Mouse (Mus musculus): Measurements from ENCODE around the gene Cass4. TPM values are rescaled to one million over a fixed set of nuclear protein-coding genes. Genes with fewer than 3 reads are reported as not detected.

Gene Cass4
- polyA plus RNA-seq (2014; fragmentation: Nextera tagmentation; extraction: Ambion mirVana), result 0.13 and 0.32 TPM in 2 replicates

DNA sequence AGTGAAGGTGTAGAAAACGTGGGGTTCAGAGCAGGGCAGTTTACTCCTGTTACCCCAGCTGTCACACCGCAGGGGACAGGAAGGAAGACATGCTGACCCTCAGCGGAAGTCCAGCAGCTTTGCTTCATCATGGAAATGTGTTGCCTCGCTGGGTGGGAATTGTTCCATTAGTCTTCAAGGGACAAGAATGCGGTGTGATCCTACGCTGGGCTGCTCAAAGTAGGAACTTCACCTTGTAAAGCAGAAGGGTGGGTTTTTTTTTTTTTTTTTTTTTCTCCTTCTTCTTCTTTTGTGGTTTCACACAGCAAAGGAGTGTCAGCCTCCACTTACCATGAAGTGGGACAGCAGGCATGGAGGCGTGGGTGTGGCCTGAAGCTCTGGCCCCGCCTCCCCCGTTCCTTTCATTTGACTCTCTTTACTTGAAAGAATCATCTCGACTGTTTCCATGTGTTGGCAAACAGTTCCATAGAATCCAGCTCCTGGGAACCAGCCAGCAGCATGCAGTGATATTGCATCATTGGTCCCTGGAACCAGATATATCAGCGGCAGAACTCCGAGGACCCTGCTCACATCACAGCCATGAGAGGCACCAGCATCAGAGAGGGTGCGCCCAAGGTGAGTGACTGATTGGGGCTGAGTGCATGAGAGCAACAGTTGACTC lies at the start of gene Cass4:
Cass4 (plus strand) TSS at position 404 of the 661 bp plus-strand sequence.
- no peaks in the 10 kb centered on the region for H3K27me3 ChIP-seq (ENCODE audit: control insufficient read depth, insufficient read depth, low read length)
- no peaks in the 10 kb centered on the region for H3K36me3 ChIP-seq (ENCODE audit: control insufficient read depth, insufficient read depth, low read length)
- H3K4me1 ChIP-seq (ENCODE audit: control insufficient read depth, insufficient read depth, low read length), result no peaks in the 10 kb centered on the region
- no peak within 1 kb of the TSS for H3K4me3 ChIP-seq (ENCODE audit: low read depth, low read length)
- no peak for ATAC-seq (ENCODE audit: insufficient number of reproducible peaks, insufficient read depth, low FRiP score, low read depth)
- 21% methylated on average over 13 of the region's 13 CpGs for WGBS
- no peak within 1 kb of the TSS for H3K27ac ChIP-seq (ENCODE audit: low read length)
- no peak within 1 kb of the TSS for H3K4me2 ChIP-seq (replicated peaks; ENCODE audit: low read depth, low read length)
- H3K9me3 ChIP-seq (ENCODE audit: control insufficient read depth, low read depth, low read length), result no peaks in the 10 kb centered on the region
- H3K9ac ChIP-seq (replicated peaks; ENCODE audit: low read depth, low read length), result no peak within 1 kb of the TSS

DNA sequence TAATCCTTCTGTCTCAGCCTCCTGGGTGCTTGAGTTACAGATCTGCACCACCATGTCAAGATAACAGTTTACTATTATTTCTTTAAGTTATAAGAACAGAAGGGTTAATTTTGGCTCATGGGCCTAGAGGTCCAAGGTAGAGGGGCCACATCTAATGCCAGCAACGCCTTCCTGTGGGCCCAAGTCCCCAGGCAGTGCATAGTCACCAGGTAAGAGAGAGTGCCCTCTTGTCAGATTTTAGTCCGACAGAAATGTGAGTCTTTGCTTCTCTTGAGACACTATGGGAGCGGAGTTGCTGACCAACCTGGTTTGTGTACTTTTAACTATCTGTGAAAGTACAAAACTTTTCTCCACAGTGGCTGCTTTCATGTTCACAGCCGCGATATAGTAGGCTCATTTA lies 48.9 kb upstream of the Cass4 start:
- H3K27ac ChIP-seq (ENCODE audit: low read length), result peak overlapping the region; percentile 48
- no peak for ATAC-seq (ENCODE audit: insufficient number of reproducible peaks, insufficient read depth, low FRiP score, low read depth)
- no peaks in the 10 kb centered on the region for H3K27me3 ChIP-seq (ENCODE audit: control insufficient read depth, insufficient read depth, low read length)
- H3K4me2 ChIP-seq (replicated peaks; ENCODE audit: low read depth, low read length), result peak overlapping the region; percentile 39
- H3K9me3 ChIP-seq (ENCODE audit: control insufficient read depth, low read depth, low read length), result peaks cover 3% of the 10 kb centered on the region; the same call in 1 of the 2 replicates
- peaks cover 4% of the 10 kb centered on the region; the same call in 1 of the 2 replicates for H3K4me1 ChIP-seq (ENCODE audit: control insufficient read depth, insufficient read depth, low read length)
- peak overlapping the region; percentile 53; the same call in 1 of the 2 replicates for H3K4me3 ChIP-seq (ENCODE audit: low read depth, low read length)
- H3K9ac ChIP-seq (replicated peaks; ENCODE audit: low read depth, low read length), result no peak overlapping the region
- WGBS, result 32% methylated on average over 5 of the region's 5 CpGs
- H3K36me3 ChIP-seq (ENCODE audit: control insufficient read depth, insufficient read depth, low read length), result no peaks in the 10 kb centered on the region

DNA sequence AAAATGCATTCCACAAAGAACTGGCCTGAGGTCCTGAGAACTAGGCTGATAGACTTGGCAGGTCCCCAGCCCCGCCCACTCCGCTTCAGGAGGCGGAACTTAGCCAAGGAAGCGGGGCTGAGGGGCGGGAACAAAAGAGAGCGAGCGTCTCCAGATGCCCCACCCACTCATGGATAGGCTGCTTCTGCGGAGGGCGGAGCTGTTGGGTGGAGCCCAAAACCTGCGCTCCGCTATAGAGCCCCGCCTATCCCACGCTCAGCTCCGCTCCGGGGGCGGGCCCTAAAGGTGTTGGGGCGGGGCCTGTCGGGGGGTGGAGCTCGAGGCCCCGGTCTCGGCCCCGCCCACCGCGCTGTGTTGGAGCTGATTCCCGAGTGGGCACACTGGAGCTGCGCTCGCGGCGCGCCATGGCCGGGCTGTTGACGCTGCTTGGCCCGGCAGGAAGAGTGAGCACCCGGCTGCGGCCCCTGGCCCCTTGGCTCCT lies 48.3 kb upstream of the Cass4 start, which contains the start of gene Fam210b:
Fam210b (plus strand) TSS at position 308 of the 481 bp plus-strand sequence.
- Histone ChIP-seq H3K4me1 (ENCODE audit: control insufficient read depth, insufficient read depth, low read length) (peaks cover 4% of the 10 kb centered on the region; the same call in 1 of the 2 replicates), H3K4me2 (replicated peaks; ENCODE audit: low read depth, low read length) (peak within 1 kb of the TSS; percentile 98), H3K36me3 (ENCODE audit: control insufficient read depth, insufficient read depth, low read length) (no peaks in the 10 kb centered on the region), H3K9ac (replicated peaks; ENCODE audit: low read depth, low read length) (peak within 1 kb of the TSS; percentile 45; the same call in 1 of the 2 replicates), H3K4me3 (ENCODE audit: low read depth, low read length) (peak within 1 kb of the TSS; percentile 53), H3K9me3 (ENCODE audit: control insufficient read depth, low read depth, low read length) (peaks cover 3% of the 10 kb centered on the region; the same call in 1 of the 2 replicates), H3K27me3 (ENCODE audit: control insufficient read depth, insufficient read depth, low read length) (no peaks in the 10 kb centered on the region), H3K27ac (ENCODE audit: low read length) (peak within 1 kb of the TSS; percentile 48)
- peak; percentile 96 for ATAC-seq (ENCODE audit: insufficient number of reproducible peaks, insufficient read depth, low FRiP score, low read depth)
- under 1% methylated on average over 34 of the region's 35 CpGs for WGBS

DNA sequence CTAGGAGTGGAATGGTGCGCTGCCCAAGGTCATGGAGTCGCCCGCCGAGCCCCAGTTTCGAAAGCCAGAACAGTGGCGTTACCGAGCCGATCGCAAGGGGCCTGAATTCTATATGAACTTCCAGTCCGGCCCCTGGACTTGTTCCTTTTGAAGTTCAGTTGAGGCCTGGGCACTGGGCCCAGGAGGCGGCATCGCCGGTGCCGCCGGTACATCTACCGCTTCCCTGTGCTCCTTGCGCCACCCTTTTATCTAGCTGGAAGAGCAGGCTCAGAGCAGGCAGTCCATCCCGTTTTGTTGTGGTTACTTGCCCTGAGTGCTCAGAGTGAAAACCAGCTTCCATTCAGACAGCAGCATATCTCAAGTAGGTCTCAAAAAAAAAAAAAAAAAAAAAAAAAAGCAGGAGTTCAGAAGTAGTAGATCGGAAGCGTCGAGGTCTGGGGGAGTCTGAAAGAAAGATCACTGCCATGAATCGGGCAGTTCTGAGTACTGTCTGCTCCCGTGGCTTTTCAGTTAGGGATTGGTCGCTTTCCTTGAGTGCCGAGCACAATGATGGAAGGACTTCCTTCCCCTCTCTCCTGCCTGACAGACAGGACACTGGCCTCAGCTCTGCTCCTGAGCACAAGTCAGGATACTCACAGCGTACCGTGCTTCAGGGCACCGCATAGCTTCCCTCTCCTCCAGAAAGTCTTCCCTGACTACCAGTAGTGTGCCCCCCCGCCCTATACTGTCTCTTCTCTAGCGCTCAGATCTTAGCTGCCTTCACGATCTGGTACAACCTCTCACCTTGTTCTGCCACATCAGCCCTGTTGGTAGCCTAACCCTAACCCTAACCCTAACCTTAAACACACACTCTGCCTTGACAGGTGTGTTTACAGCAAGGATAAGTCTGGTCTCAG lies 47.3 kb upstream of the Cass4 start:
- H3K4me2 ChIP-seq (replicated peaks; ENCODE audit: low read depth, low read length), result peak overlapping the region; percentile 98
- H3K27ac ChIP-seq (ENCODE audit: low read length), result no peak overlapping the region
- peak overlapping the region; percentile 45; the same call in 1 of the 2 replicates for H3K9ac ChIP-seq (replicated peaks; ENCODE audit: low read depth, low read length)
- H3K4me1 ChIP-seq (ENCODE audit: control insufficient read depth, insufficient read depth, low read length), result peaks cover 4% of the 10 kb centered on the region; the same call in 1 of the 2 replicates
- peaks cover 3% of the 10 kb centered on the region; the same call in 1 of the 2 replicates for H3K9me3 ChIP-seq (ENCODE audit: control insufficient read depth, low read depth, low read length)
- ATAC-seq (ENCODE audit: insufficient number of reproducible peaks, insufficient read depth, low FRiP score, low read depth), result no peak
- WGBS, result 9% methylated on average over 31 of the region's 31 CpGs
- H3K4me3 ChIP-seq (ENCODE audit: low read depth, low read length), result peak overlapping the region; percentile 53
- H3K36me3 ChIP-seq (ENCODE audit: control insufficient read depth, insufficient read depth, low read length), result no peaks in the 10 kb centered on the region
- H3K27me3 ChIP-seq (ENCODE audit: control insufficient read depth, insufficient read depth, low read length), result no peaks in the 10 kb centered on the region

DNA sequence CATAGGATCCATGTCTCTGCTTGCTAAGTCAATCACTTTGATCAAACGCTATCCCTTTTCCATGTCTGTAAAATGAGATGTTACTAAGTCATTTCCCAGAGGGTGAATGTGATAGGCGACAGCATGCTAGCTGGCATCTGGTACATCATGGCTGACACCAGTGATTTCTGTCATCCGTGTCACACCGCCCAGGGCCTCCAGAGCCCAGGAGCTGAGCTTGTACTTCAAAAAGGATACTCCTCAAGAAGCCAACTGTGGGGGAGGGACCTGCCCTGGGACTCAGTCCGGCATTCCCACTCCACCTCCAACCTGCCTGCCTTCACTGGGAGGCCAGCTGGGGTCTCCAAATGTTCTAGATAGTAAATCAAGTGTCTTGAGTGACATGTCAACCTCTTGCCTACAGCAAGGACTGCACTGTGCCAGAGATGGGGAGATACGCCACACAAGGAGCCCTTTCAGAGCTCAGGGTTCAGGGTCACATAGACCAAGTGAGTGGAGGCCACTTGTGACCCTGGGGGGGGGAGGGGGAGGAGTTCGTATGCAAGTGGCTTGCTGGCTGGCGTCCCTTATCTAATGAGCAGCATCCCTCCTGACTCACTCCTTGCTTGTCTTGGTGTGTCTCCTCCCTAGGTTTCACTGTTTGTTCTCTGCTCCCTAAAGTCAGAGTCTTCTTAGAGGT lies 46.5 kb upstream of the Cass4 start:
- H3K9ac ChIP-seq (replicated peaks; ENCODE audit: low read depth, low read length), result no peak overlapping the region
- ATAC-seq (ENCODE audit: insufficient number of reproducible peaks, insufficient read depth, low FRiP score, low read depth), result no peak
- H3K4me2 ChIP-seq (replicated peaks; ENCODE audit: low read depth, low read length), result peak overlapping the region; percentile 98
- no peaks in the 10 kb centered on the region for H3K36me3 ChIP-seq (ENCODE audit: control insufficient read depth, insufficient read depth, low read length)
- peak overlapping the region; percentile 53; the same call in 1 of the 2 replicates for H3K4me3 ChIP-seq (ENCODE audit: low read depth, low read length)
- no peaks in the 10 kb centered on the region for H3K27me3 ChIP-seq (ENCODE audit: control insufficient read depth, insufficient read depth, low read length)
- H3K27ac ChIP-seq (ENCODE audit: low read length), result no peak overlapping the region
- H3K4me1 ChIP-seq (ENCODE audit: control insufficient read depth, insufficient read depth, low read length), result peaks cover 4% of the 10 kb centered on the region; the same call in 1 of the 2 replicates
- H3K9me3 ChIP-seq (ENCODE audit: control insufficient read depth, low read depth, low read length), result peaks cover 3% of the 10 kb centered on the region; the same call in 1 of the 2 replicates
- WGBS, result 65% methylated on average over 8 of the region's 8 CpGs

DNA sequence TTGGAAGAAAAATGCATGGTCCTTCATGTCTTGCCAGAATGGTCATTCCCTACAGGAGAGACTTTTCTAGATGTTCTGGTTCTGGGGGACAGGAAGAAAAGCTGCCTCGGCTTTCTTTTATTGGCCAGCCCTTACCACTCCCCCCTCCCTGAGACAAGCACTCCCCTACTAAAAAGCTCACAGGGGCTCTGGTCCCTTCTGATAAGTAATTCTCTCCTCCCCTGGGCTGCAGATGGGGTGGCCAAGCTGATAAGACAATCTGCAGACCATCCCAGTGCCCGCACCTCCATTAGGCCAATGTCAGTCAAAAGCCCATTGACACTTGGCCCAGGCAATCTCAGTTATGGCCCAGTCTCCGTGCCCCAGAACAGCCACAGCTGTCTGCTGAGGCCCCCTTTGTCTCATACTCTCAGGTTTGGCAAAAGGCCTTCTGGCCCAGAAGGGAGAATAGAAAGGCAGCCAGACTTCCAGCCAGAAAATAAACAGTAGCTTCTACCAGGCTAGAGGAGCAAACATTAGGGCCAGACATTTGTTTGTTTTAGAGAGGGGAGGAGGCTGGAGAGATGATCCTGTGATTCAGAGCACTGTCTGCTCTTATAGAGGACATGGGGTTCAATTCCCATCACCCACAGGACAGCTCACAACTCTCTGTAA lies 45.2 kb upstream of the Cass4 start:
- WGBS, result 15% methylated on average over 3 of the region's 3 CpGs
- ATAC-seq (ENCODE audit: insufficient number of reproducible peaks, insufficient read depth, low FRiP score, low read depth), result no peak
- H3K36me3 ChIP-seq (ENCODE audit: control insufficient read depth, insufficient read depth, low read length), result peaks cover 3% of the 10 kb centered on the region; the same call in 1 of the 2 replicates
- H3K4me1 ChIP-seq (ENCODE audit: control insufficient read depth, insufficient read depth, low read length), result peaks cover 4% of the 10 kb centered on the region; the same call in 1 of the 2 replicates
- no peak overlapping the region for H3K4me2 ChIP-seq (replicated peaks; ENCODE audit: low read depth, low read length)
- no peak overlapping the region for H3K9ac ChIP-seq (replicated peaks; ENCODE audit: low read depth, low read length)
- H3K4me3 ChIP-seq (ENCODE audit: low read depth, low read length), result no peak overlapping the region
- no peaks in the 10 kb centered on the region for H3K9me3 ChIP-seq (ENCODE audit: control insufficient read depth, low read depth, low read length)
- H3K27ac ChIP-seq (ENCODE audit: low read length), result peak overlapping the region; percentile 52; the same call in 1 of the 2 replicates
- H3K27me3 ChIP-seq (ENCODE audit: control insufficient read depth, insufficient read depth, low read length), result no peaks in the 10 kb centered on the region

DNA sequence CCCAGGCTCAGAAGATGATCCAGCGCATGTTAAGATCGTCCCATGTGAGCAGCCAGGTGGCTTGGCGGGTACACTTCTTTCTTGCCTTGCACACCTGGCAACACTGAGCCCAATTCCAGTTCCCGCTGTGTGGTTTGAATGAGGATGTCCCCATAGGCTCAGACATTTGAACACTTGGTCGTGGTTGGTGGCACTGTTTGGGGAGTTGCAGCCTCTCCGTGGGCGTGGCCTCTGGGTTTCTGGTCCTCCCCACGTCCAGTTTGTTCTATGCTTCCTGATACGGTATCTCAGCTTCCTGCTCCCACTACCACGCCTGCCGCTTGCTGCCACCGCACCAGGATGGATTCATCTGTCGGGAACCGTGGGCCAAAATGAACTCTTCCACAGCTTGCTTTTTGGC lies 43.8 kb upstream of the Cass4 start:
- peaks cover 4% of the 10 kb centered on the region; the same call in 1 of the 2 replicates for H3K4me1 ChIP-seq (ENCODE audit: control insufficient read depth, insufficient read depth, low read length)
- H3K9me3 ChIP-seq (ENCODE audit: control insufficient read depth, low read depth, low read length), result no peaks in the 10 kb centered on the region
- WGBS, result 79% methylated on average over 14 of the region's 14 CpGs
- H3K27me3 ChIP-seq (ENCODE audit: control insufficient read depth, insufficient read depth, low read length), result no peaks in the 10 kb centered on the region
- peaks cover 12% of the 10 kb centered on the region for H3K36me3 ChIP-seq (ENCODE audit: control insufficient read depth, insufficient read depth, low read length)
- no peak for ATAC-seq (ENCODE audit: insufficient number of reproducible peaks, insufficient read depth, low FRiP score, low read depth)
- H3K4me3 ChIP-seq (ENCODE audit: low read depth, low read length), result no peak overlapping the region
- H3K27ac ChIP-seq (ENCODE audit: low read length), result no peak overlapping the region
- H3K9ac ChIP-seq (replicated peaks; ENCODE audit: low read depth, low read length), result no peak overlapping the region
- no peak overlapping the region for H3K4me2 ChIP-seq (replicated peaks; ENCODE audit: low read depth, low read length)

Measured in stomach, embryonic 14.5 days (tissue).